Mouse (Mus musculus) liver, embryonic 14.5 days (tissue): ENCODE results near the gene Smc2. TPM values are rescaled to one million over a fixed set of nuclear protein-coding genes. Genes with fewer than 3 reads are reported as not detected.
"Not testable (repeated sequence)": the region's sequence is repeated elsewhere in the genome, so short reads cannot be mapped to it uniquely, and the experiment has no call there.

Source experiments
- ATAC-seq: fragments of 200-750 bp; cut with Nextera tagmentation; 2 replicates; pipeline ENCODE4 v1.8.0; 2017; ENCODE audit warnings: moderate number of reproducible peaks, mild to moderate bottlenecking, moderate library complexity; ENCODE audit not compliant: insufficient read depth
- DNase-seq, 3 experiments: peaks; one replicate each; pipeline ENCODE4 v3.0.0-alpha.2; 2012 to 2013; ENCODE audit warnings: low read depth in 3 of 3, low spot score in 3 of 3
- H3K27ac ChIP-seq: fragments of 300-500 bp; sonication (generic); 2 replicates; pipeline ENCODE4 v1.5.1; 2014; ENCODE audit warnings: moderate library complexity, mild to moderate bottlenecking, control low read depth, inconsistent platforms
- H3K27me3 ChIP-seq: fragments of 300-500 bp; sonication (generic); 2 replicates; pipeline ENCODE4 v1.6.1; 2014; ENCODE audit warnings: mild to moderate bottlenecking, low read length, moderate library complexity; ENCODE audit not compliant: control insufficient read depth, insufficient read depth
- H3K36me3 ChIP-seq: fragments of 300-500 bp; sonication (generic); replicated peaks from 2 replicates; pipeline ENCODE4 v1.6.1; 2014; ENCODE audit warnings: low read depth; ENCODE audit not compliant: control insufficient read depth, insufficient read depth
- H3K4me1 ChIP-seq, 2 experiments: fragments of 200-500 bp in 1 of 2; fragments of 300-500 bp in 1 of 2; sonication (generic) in 1 of 2; replicated peaks; 2 replicates each; pipeline ENCODE4 v1.6.1; 2012 to 2014; ENCODE audit warnings: antibody characterized with exemption in 1 of 2, inconsistent platforms in 1 of 2, low read length in 1 of 2; ENCODE audit not compliant: control insufficient read depth in 2 of 2, insufficient read depth in 2 of 2
- H3K4me2 ChIP-seq: fragments of 300-500 bp; sonication (generic); 2 replicates; pipeline ENCODE4 v1.6.1; 2014; ENCODE audit warnings: low read depth, mild to moderate bottlenecking, control low read depth, moderate library complexity
- H3K4me3 ChIP-seq, 2 experiments: fragments of 200-500 bp in 1 of 2; fragments of 300-500 bp in 1 of 2; sonication (generic) in 1 of 2; 2 replicates each; pipeline ENCODE4 v1.5.1; 2012 to 2014; ENCODE audit warnings: low read depth in 2 of 2, low read length in 2 of 2, mild to moderate bottlenecking in 2 of 2, control low read depth in 1 of 2, inconsistent platforms in 1 of 2, moderate library complexity in 1 of 2; ENCODE audit not compliant: insufficient read depth in 1 of 2
- H3K9ac ChIP-seq: fragments of 300-500 bp; sonication (generic); replicated peaks from 2 replicates; pipeline ENCODE4 v1.6.1; 2014; ENCODE audit warnings: mild to moderate bottlenecking, control low read depth, moderate library complexity
- H3K9me3 ChIP-seq: fragments of 300-500 bp; sonication (generic); 2 replicates; pipeline ENCODE4 v1.6.1; 2016; ENCODE audit warnings: low read length, mixed read lengths; ENCODE audit not compliant: control insufficient read depth
- CTCF ChIP-seq: IDR thresholded peaks from 2 replicates; pipeline ENCODE4 v1.5.1; 2016; ENCODE audit warnings: antibody characterized with exemption, low read depth, control low read depth
- EP300 ChIP-seq: IDR thresholded peaks from 2 replicates; pipeline ENCODE4 v1.6.1; 2016; ENCODE audit warnings: antibody characterized with exemption, low read depth
- WGBS: fragments of 180-500 bp; shearing (Covaris S2); extraction: QIAGEN DNeasy Blood & Tissue Kit; methylation state at CpG from one replicate; pipeline ENCODE4 v1.1.7; 2014; ENCODE audit not compliant: insufficient replicate concordance; 5-methylcytosine and 5-hydroxymethylcytosine counted together
- polyA plus RNA-seq, 2 experiments: library from polyadenylated mRNA; depleted of rRNA in 1 of 2; stranded (reverse) in 1 of 2; unstranded in 1 of 2; fragments of >200 nt; fragmentation: Nextera tagmentation in 1 of 2; extraction: Ambion mirVana in 1 of 2; gene quantifications; 2 replicates each; pipeline versions ENCODE4 v1.2.1 to v1.2.3; 2012 to 2014

Smc2 gene
- polyA plus RNA-seq (2012; rRNA removed) (11.9 and 17.4 TPM in 2 replicates), polyA plus RNA-seq (2014; fragmentation: Nextera tagmentation; extraction: Ambion mirVana) (169 and 181 TPM in 2 replicates)

DNA sequence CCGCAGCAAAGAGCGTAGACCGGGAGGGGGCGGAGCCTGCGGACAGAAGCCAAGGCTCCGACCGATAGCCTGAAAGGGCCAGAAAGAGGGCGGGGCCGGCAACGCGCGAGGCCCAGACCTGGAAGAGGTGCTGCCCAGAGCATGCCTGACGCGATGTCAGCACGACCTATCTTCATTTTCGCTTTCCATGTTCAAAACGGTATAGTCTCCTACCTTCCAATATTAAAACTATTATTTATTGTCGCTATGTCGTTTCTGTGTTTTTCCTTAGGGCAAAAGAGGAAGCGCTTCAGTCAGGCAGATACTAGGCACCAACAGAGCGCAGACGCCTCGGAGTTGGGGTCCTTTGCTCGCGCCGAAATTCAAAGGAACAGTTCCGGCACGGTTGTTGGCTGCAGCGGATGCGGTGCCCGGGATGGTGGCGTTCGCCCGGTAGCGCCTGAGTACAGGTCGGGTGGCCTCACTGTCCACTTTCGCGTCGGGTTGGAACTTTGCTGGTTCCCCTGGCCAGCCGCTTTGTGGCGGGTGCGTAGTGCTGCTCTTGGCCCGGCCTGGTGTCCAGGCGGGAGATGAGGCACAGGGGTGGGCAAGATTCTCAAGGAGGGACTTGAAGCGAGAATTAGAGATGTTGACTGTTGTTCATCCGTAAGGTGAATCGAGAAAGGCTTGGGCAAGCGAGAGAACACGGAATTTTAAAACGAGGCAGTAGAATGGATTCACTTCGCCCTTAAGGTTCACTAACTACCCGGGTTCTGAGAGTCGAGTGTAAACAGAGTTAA, at the start of gene Smc2:
TSS of gene Smc2 (plus strand) at position 358 of the 779 bp plus-strand sequence.
- WGBS = under 1% methylated on average over 53 of the region's 53 CpGs
- Histone ChIP-seq H3K4me1 (peaks cover 0 to 5% of the 10 kb centered on the region in 2 experiments; a peak in 3 of 4 replicates), H3K4me3 (peak within 1 kb of the TSS; percentile 79 to 99), H3K27ac (peak within 1 kb of the TSS; percentile 77), H3K27me3 (no peaks in the 10 kb centered on the region), H3K9me3 (no peaks in the 10 kb centered on the region), H3K9ac (peak within 1 kb of the TSS; percentile 94), H3K4me2 (peak within 1 kb of the TSS; percentile 93), H3K36me3 (peaks cover 26% of the 10 kb centered on the region)
- DNase-seq (peak; percentile 86 to 89 (median 88)), ATAC-seq (peak; percentile 99)
- TF ChIP-seq EP300 (peak; percentile 80), CTCF (no peak)

DNA sequence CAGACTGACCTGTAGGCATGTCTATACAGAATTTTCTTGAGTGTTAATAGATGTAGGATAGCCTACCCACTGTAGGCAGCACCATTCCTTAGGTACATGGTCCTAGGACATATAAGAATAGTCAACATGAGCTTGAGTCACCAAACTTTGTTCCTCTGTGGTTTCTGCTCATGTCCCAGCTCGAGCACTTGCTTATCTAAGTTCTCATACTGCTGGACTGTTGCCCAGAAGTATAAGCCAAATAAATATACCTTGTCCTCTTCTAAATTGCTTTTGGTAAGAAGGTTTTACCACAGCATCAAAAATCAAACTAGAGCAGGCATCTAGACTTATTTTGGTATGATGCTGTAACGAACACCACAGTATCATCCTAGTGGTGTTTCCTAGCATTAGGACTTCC, 27.5 kb upstream of the Smc2 start:
- 43% methylated on average over 2 of the region's 2 CpGs for WGBS
- Histone ChIP-seq H3K27me3 (no peaks in the 10 kb centered on the region), H3K4me1 (no peaks in the 10 kb centered on the region), H3K4me2 (no peak overlapping the region), H3K9me3 (no peaks in the 10 kb centered on the region), H3K9ac (no peak overlapping the region), H3K27ac (no peak overlapping the region), H3K4me3 (no peak overlapping the region), H3K36me3 (no peaks in the 10 kb centered on the region)
- ATAC-seq (no peak), DNase-seq (no peak)
- TF ChIP-seq CTCF = no peak
- no peak for TF ChIP-seq EP300

DNA sequence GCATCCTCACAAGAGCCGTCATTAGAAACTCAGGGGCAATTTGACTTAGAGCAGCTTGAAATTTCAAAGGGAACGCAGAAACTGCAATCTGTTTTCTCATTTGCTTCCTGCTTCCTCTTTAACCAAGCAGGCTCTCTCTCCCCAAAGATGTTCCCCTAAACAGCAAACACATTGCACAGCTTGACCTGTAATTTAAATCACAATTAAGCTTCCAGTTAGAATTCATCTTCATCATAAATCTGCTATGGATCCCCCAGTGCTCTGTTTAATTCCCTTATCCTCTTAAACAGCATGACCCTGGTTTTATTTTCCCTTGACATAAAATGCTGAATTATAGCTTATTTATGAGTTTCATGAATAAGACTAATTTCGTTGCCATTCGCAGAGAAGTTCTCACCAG, 15.4 kb upstream of the Smc2 start:
- Histone ChIP-seq H3K4me2 (no peak overlapping the region), H3K36me3 (no peaks in the 10 kb centered on the region), H3K9ac (no peak overlapping the region), H3K4me3 (no peak overlapping the region), H3K9me3 (no peaks in the 10 kb centered on the region), H3K27me3 (no peaks in the 10 kb centered on the region), H3K4me1 (peaks cover 0 to 5% of the 10 kb centered on the region in 2 experiments; a peak in 3 of 4 replicates), H3K27ac (no peak overlapping the region)
- ATAC-seq (no peak), DNase-seq (no peak)
- TF ChIP-seq CTCF = no peak
- WGBS = 52% methylated on average over 4 of the region's 4 CpGs

DNA sequence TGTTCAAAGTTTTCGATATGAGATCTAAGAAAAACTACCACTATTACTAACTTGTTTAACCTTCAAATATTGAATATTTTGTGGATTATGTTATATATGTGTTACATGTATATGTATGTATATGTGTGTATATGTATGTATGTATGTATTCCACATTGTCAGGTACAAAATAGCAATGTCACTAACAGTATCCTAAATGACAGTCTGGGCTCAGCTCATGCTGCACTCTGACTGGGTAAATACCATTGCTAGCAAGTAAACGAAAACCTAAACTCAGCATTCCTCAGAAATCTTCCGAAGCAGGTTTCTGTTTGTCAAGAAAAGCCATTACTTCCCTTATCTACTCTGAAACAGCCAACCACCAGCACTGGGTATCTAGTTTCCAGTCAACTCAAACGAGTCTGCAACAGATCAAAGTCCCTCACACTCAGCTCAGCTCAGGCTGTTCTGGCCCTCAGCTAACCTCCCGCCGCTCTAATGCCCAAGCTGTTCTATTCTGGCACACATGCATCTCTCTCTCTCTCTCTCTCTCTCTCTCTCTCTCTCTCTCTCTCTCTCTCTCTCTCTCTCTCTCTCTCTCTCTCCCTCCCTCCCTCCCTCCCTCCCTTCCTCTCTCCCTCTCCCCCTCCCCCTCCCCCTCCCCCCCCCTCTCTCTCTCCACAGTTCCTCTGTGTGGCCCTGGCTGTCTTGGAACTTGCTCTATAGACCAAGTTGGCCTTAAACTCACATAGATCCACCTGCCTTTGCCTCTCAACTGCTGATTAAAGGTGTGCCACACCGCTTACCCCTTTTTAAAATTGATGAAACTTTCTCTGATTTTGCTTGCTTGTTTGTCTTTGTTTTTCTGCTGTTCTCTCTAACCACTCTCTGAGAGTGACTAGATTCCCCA, 9.5 kb upstream of the Smc2 start:
- H3K36me3 ChIP-seq = no peaks in the 10 kb centered on the region
- DNase-seq (peak; percentile 73 to 79 (median 74)), ATAC-seq (peak; percentile 99)
- H3K4me2 ChIP-seq = peak overlapping the region; percentile 38
- no peaks in the 10 kb centered on the region for H3K27me3 ChIP-seq
- H3K27ac ChIP-seq = peak overlapping the region; percentile 65
- H3K9ac ChIP-seq = no peak overlapping the region
- H3K4me3 ChIP-seq = no peak overlapping the region
- TF ChIP-seq CTCF (no peak), EP300 (peak; percentile 86)
- H3K9me3 ChIP-seq = no peaks in the 10 kb centered on the region
- peaks cover 14 to 16% of the 10 kb centered on the region in 2 experiments for H3K4me1 ChIP-seq
- WGBS = 14% methylated on average over 7 of the region's 7 CpGs

DNA sequence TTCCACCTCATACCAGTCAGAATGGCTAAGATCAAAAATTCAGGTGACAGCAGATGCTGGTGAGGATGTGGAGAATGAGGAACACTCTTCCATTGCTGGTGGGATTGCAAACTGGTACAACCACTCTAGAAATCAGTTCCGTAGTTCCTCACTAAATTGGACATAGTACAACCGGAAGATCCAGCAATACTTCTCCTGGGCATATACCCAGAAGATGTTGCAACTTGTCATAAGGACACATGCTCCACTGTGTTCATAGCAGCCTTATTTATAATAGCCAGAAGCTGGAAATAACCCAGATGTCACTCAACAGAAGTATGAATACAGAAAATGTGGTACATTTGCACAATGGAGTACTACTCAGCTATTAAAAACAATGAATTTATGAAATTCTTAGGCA, 3.5 kb upstream of the Smc2 start:
- DNase-seq, H3K36me3 ChIP-seq, H3K4me2 ChIP-seq, H3K27ac ChIP-seq, H3K9ac ChIP-seq, H3K27me3 ChIP-seq, H3K4me3 ChIP-seq, H3K9me3 ChIP-seq, H3K4me1 ChIP-seq, ATAC-seq: not testable (repeated sequence)
- 85% methylated on average over 2 of the region's 2 CpGs for WGBS
